Comparison of ENCODE assay signal across 10 mouse cellular contexts in genomic region chr13:97900380-97900758, GRCm38 (mm10).
DNase-seq lines count a peak whose midpoint lies in the region.
"Had no signal": no experiment of that assay in that cellular context is flagged by ENCODE, and none has a peak within 500 bp of the region (broad histone marks: within the 10 kb centered on the region; RNA-seq: fewer than 3 reads in every experiment).

No protein-coding gene starts in this region.

- peak; percentile 50 for DNase-seq in embryo, embryonic 11 days
- DNase-seq in embryo, embryonic 10 days (ENCODE audit: low spot score): no peak
- peak; percentile 56 to 84 for DNase-seq in frontal cortex, adult 2 months (ENCODE audit: extremely low spot score in 1 of 2, low spot score in 1 of 2)
- peak; percentile 53 to 58 for DNase-seq in left cerebral cortex, adult 18-20 months (ENCODE audit: low spot score in 2 of 2)
- DNase-seq in right cerebral cortex, adult 18-20 months: peak; percentile 73
- DNase-seq in T-cell, adult 2 months (ENCODE audit: low spot score): no peak
- DNase-seq in ovary, postnatal 14 days (ENCODE audit: low spot score): no peak
- DNase-seq in Muller cell, postnatal 12 days (ENCODE audit: inconsistent ontology term): no peak
- DNase-seq: cerebellum, adult 9-11 months; gastrocnemius, postnatal 36 days had no signal

Comparison
In these comparisons a context has a peak if more than half of its experiments do, and no peak if none do; other contexts are left out.
1. DNase-seq: peak in embryo, embryonic 11 days (single experiment), frontal cortex, adult 2 months (2 of 2), left cerebral cortex, adult 18-20 months (2 of 2) and right cerebral cortex, adult 18-20 months (single experiment); none in embryo, embryonic 10 days (single experiment), T-cell, adult 2 months (single experiment), ovary, postnatal 14 days (single experiment) and Muller cell, postnatal 12 days (single experiment).